Mouse (Mus musculus): ENCODE measurements at regions not wholly inside any gene's neighbourhood (a gene's known extent, or its start where the extent isn't known, plus 50 kb on each side); places are given as distances from the start of the nearest gene placed in this dataset.
A peak's percentile ranks its signal among the peaks of the same experiment; 100 is the strongest.

- Histone ChIP-seq H3K4me2 (replicated peaks; ENCODE audit: low read depth, low read length) (0 out of 2 replicates have a peak overlapping the region, but pooled peaks have one; percentile 23), H3K27me3 (ENCODE audit: control insufficient read depth, insufficient read depth, low read length) (no peaks in the 10 kb centered on the region), H3K4me3 (ENCODE audit: low read depth, low read length) (no peak overlapping the region), H3K36me3 (ENCODE audit: control insufficient read depth, insufficient read depth, low read length) (no peaks in the 10 kb centered on the region), H3K27ac (ENCODE audit: low read length) (no peak overlapping the region), H3K9me3 (ENCODE audit: control insufficient read depth, low read depth, low read length) (no peaks in the 10 kb centered on the region), H3K9ac (replicated peaks; ENCODE audit: low read depth, low read length) (no peak overlapping the region), H3K4me1 (ENCODE audit: control insufficient read depth, insufficient read depth, low read length) (no peaks in the 10 kb centered on the region)
- no peak for ATAC-seq (ENCODE audit: insufficient number of reproducible peaks, insufficient read depth, low FRiP score, low read depth)
- 47% methylated on average over 10 of the region's 10 CpGs for WGBS
These were observed 66.0 kb upstream of the Arhgap29 start for GRCm38 (mm10) chr3:121886309-121886708.

- Histone ChIP-seq H3K36me3 (ENCODE audit: control insufficient read depth, insufficient read depth, low read length) (no peaks in the 10 kb centered on the region), H3K4me2 (replicated peaks; ENCODE audit: low read depth, low read length) (0 out of 2 replicates have a peak overlapping the region, but pooled peaks have one; percentile 10), H3K9ac (replicated peaks; ENCODE audit: low read depth, low read length) (no peak overlapping the region), H3K4me1 (ENCODE audit: control insufficient read depth, insufficient read depth, low read length) (no peaks in the 10 kb centered on the region), H3K9me3 (ENCODE audit: control insufficient read depth, low read depth, low read length) (no peaks in the 10 kb centered on the region), H3K27ac (ENCODE audit: low read length) (no peak overlapping the region), H3K27me3 (ENCODE audit: control insufficient read depth, insufficient read depth, low read length) (no peaks in the 10 kb centered on the region), H3K4me3 (ENCODE audit: low read depth, low read length) (no peak overlapping the region)
- WGBS: 25% methylated on average over 10 of the region's 10 CpGs
- ATAC-seq (ENCODE audit: insufficient number of reproducible peaks, insufficient read depth, low FRiP score, low read depth): no peak
These were observed 66.8 kb upstream of the Arhgap29 start for GRCm38 (mm10) chr3:121885265-121886178.

- Histone ChIP-seq H3K4me1 (ENCODE audit: control insufficient read depth, insufficient read depth, low read length) (no peaks in the 10 kb centered on the region), H3K4me3 (ENCODE audit: low read depth, low read length) (no peak overlapping the region), H3K27me3 (ENCODE audit: control insufficient read depth, insufficient read depth, low read length) (no peaks in the 10 kb centered on the region), H3K9me3 (ENCODE audit: control insufficient read depth, low read depth, low read length) (no peaks in the 10 kb centered on the region), H3K36me3 (ENCODE audit: control insufficient read depth, insufficient read depth, low read length) (no peaks in the 10 kb centered on the region), H3K9ac (replicated peaks; ENCODE audit: low read depth, low read length) (no peak overlapping the region), H3K27ac (ENCODE audit: low read length) (no peak overlapping the region), H3K4me2 (replicated peaks; ENCODE audit: low read depth, low read length) (0 out of 2 replicates have a peak overlapping the region, but pooled peaks have one; percentile 10)
- WGBS: 21% methylated on average over 18 of the region's 18 CpGs
- ATAC-seq (ENCODE audit: insufficient number of reproducible peaks, insufficient read depth, low FRiP score, low read depth): peak; percentile 49; the same call in 1 of the 2 replicates
These were observed 67.8 kb upstream of the Arhgap29 start for GRCm38 (mm10) chr3:121884328-121885248.

- WGBS: 80% methylated on average over 8 of the region's 8 CpGs
These were observed 65.3 kb upstream of the Abcd3 start for GRCm38 (mm10) chr3:121880355-121880754.

GRCm38 (mm10) chr3:121875072-121875471, 60.0 kb upstream of the Abcd3 start:
- no peaks in the 10 kb centered on the region for H3K27me3 ChIP-seq (ENCODE audit: control insufficient read depth, insufficient read depth, low read length)
- H3K4me3 ChIP-seq (ENCODE audit: low read depth, low read length): no peak overlapping the region
- H3K27ac ChIP-seq (ENCODE audit: low read length): no peak overlapping the region
- H3K36me3 ChIP-seq (ENCODE audit: control insufficient read depth, insufficient read depth, low read length): no peaks in the 10 kb centered on the region
- no peaks in the 10 kb centered on the region for H3K9me3 ChIP-seq (ENCODE audit: control insufficient read depth, low read depth, low read length)
- no peak overlapping the region for H3K4me2 ChIP-seq (replicated peaks; ENCODE audit: low read depth, low read length)
- 73% methylated on average over 4 of the region's 4 CpGs for WGBS
- H3K9ac ChIP-seq (replicated peaks; ENCODE audit: low read depth, low read length): no peak overlapping the region
- H3K4me1 ChIP-seq (ENCODE audit: control insufficient read depth, insufficient read depth, low read length): no peaks in the 10 kb centered on the region
- no peak for ATAC-seq (ENCODE audit: insufficient number of reproducible peaks, insufficient read depth, low FRiP score, low read depth)

More at GRCm38 (mm10) chr3:121880355-121880754, 65.3 kb upstream of the Abcd3 start:
- Histone ChIP-seq H3K9me3 (ENCODE audit: control insufficient read depth, low read depth, low read length) (no peaks in the 10 kb centered on the region), H3K27me3 (ENCODE audit: control insufficient read depth, insufficient read depth, low read length) (no peaks in the 10 kb centered on the region), H3K9ac (replicated peaks; ENCODE audit: low read depth, low read length) (no peak overlapping the region), H3K27ac (ENCODE audit: low read length) (no peak overlapping the region), H3K4me3 (ENCODE audit: low read depth, low read length) (no peak overlapping the region), H3K4me1 (ENCODE audit: control insufficient read depth, insufficient read depth, low read length) (no peaks in the 10 kb centered on the region), H3K4me2 (replicated peaks; ENCODE audit: low read depth, low read length) (no peak overlapping the region), H3K36me3 (ENCODE audit: control insufficient read depth, insufficient read depth, low read length) (no peaks in the 10 kb centered on the region)
- ATAC-seq (ENCODE audit: insufficient number of reproducible peaks, insufficient read depth, low FRiP score, low read depth): no peak

GRCm38 (mm10) chr3:121874576-121874975, 59.5 kb upstream of the Abcd3 start:
- H3K36me3 ChIP-seq (ENCODE audit: control insufficient read depth, insufficient read depth, low read length): no peaks in the 10 kb centered on the region
- H3K27ac ChIP-seq (ENCODE audit: low read length): no peak overlapping the region
- WGBS: 90% methylated on average over 1 of the region's 1 CpGs
- ATAC-seq (ENCODE audit: insufficient number of reproducible peaks, insufficient read depth, low FRiP score, low read depth): no peak
- no peak overlapping the region for H3K4me2 ChIP-seq (replicated peaks; ENCODE audit: low read depth, low read length)
- no peaks in the 10 kb centered on the region for H3K27me3 ChIP-seq (ENCODE audit: control insufficient read depth, insufficient read depth, low read length)
- no peak overlapping the region for H3K9ac ChIP-seq (replicated peaks; ENCODE audit: low read depth, low read length)
- no peak overlapping the region for H3K4me3 ChIP-seq (ENCODE audit: low read depth, low read length)
- H3K9me3 ChIP-seq (ENCODE audit: control insufficient read depth, low read depth, low read length): no peaks in the 10 kb centered on the region
- no peaks in the 10 kb centered on the region for H3K4me1 ChIP-seq (ENCODE audit: control insufficient read depth, insufficient read depth, low read length)

- H3K27ac ChIP-seq (ENCODE audit: low read length): no peak overlapping the region
- ATAC-seq (ENCODE audit: insufficient number of reproducible peaks, insufficient read depth, low FRiP score, low read depth): no peak
- no peak overlapping the region for H3K4me3 ChIP-seq (ENCODE audit: low read depth, low read length)
- H3K9ac ChIP-seq (replicated peaks; ENCODE audit: low read depth, low read length): no peak overlapping the region
- no peaks in the 10 kb centered on the region for H3K9me3 ChIP-seq (ENCODE audit: control insufficient read depth, low read depth, low read length)
- WGBS: 94% methylated on average over 2 of the region's 2 CpGs
- H3K36me3 ChIP-seq (ENCODE audit: control insufficient read depth, insufficient read depth, low read length): no peaks in the 10 kb centered on the region
- H3K27me3 ChIP-seq (ENCODE audit: control insufficient read depth, insufficient read depth, low read length): no peaks in the 10 kb centered on the region
- H3K4me1 ChIP-seq (ENCODE audit: control insufficient read depth, insufficient read depth, low read length): no peaks in the 10 kb centered on the region
- H3K4me2 ChIP-seq (replicated peaks; ENCODE audit: low read depth, low read length): no peak overlapping the region
These were observed 58.5 kb upstream of the Abcd3 start for GRCm38 (mm10) chr3:121873572-121873971.

- ATAC-seq (ENCODE audit: insufficient number of reproducible peaks, insufficient read depth, low FRiP score, low read depth): no peak
- Histone ChIP-seq H3K4me1 (ENCODE audit: control insufficient read depth, insufficient read depth, low read length) (no peaks in the 10 kb centered on the region), H3K27ac (ENCODE audit: low read length) (no peak overlapping the region), H3K36me3 (ENCODE audit: control insufficient read depth, insufficient read depth, low read length) (no peaks in the 10 kb centered on the region), H3K9me3 (ENCODE audit: control insufficient read depth, low read depth, low read length) (no peaks in the 10 kb centered on the region), H3K9ac (replicated peaks; ENCODE audit: low read depth, low read length) (no peak overlapping the region), H3K27me3 (ENCODE audit: control insufficient read depth, insufficient read depth, low read length) (no peaks in the 10 kb centered on the region), H3K4me2 (replicated peaks; ENCODE audit: low read depth, low read length) (no peak overlapping the region), H3K4me3 (ENCODE audit: low read depth, low read length) (no peak overlapping the region)
- WGBS: 82% methylated on average over 3 of the region's 3 CpGs
These were observed 57.6 kb upstream of the Abcd3 start for GRCm38 (mm10) chr3:121872685-121873084.

Data from stomach, embryonic 14.5 days (tissue).